Mouse (Mus musculus): ENCODE measurements around the gene Ppp1r12a. TPM values are rescaled to one million over a fixed set of nuclear protein-coding genes. Genes with fewer than 3 reads are reported as not detected.

Ppp1r12a gene
- 100 to 1,000 TPM; 216 to 240 TPM for total RNA-seq (2023)

DNA sequence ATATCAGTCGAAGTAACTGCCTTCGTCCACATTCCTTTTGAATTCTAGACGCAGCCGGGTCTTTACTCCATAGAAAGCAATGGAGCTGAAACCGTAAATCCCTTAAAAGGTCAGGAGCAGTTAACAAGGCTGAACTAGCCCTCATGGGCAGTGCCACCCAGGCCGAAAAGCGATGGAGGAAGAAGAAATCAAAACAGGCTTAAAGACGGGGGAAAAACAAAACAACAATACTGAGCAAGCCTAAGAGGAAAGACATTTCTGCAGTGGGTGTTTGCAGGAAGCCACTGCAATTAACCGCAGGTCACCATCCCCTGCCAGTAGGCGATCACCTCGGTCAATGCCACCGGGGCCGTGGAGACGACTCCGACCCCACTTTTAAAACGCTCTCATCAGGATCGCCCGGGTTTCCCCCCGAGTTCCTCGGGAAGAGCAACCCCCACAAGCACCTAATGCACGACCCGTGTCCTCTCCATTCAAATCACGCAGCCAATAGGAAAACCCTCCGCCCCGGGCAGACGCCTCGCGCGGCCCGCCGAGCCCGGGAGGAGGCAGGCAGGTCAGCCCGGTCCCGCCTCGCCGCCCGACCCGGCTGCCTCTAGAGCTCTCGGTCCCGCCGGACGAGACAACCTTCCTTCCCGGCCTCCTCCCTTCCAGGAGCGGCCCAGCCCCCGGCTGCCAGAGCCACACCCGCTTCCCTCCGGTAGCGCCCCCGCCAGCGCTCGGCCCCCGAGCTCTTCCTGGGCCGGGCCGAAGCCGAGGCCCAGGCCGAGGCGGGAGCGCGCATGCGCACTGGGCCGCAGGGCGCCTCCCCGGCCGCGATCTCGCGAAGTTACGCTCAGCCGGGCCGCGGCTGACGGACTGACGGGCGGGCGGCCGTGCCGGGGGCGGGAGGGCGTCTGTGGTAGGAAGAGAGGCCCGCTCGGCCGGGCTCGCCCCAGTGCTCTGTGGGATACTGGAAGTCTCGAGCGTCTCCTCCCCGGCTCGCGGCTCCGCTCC, at the start of gene Ppp1r12a:
Gene Ppp1r12a (plus strand): TSS at position 933 of the 996 bp plus-strand sequence.

DNA sequence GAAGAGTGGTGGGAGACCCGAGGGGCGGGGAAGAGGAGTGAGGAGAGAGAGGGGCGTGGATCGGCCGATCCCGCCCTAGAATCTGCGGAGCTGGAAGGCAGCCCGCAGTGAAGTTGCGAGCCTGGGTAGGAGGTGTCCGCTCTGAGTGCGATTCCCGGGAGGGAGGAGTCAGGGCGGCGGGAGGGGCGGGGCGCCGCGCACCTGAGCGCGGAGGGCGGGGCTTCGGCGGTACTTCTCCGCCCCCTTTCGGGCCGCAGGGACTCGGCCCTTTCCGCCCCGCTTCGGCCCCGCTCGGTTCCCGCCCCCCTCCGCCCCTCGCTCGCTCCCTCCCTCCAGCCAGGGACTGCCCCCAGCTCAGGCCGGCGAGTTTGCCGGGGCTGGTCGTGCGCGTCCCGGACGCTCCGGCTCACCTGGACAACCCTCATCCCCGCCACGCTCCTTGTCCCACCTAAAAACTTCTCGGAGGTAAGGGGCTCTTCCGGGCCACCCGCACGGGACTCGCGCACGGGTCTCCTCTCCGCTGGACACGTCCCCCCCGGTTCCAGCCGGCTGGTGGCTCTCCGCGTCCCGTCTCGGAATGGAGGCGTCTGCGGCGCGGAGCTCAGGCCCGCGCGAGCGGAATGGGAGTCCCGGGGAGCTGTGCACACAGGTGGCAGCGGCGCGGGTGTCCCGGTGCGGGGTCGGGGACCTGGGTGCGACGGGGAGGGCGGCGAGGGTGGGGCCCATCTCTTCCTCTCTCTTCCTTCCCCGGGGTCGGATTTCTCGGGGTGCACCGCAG, 170.0 kb downstream of the Ppp1r12a start, which contains the start of gene Pawr:
Gene Pawr (plus strand): TSS at position 338 of the 778 bp plus-strand sequence.

Other genes with a start within 250 kb of the Ppp1r12a start
- gene Pawr, start 169.9 kb downstream of the Ppp1r12a start, total RNA-seq (2023): not detected

All from neutrophil, adult 83 days (primary cell).